Mouse (Mus musculus) liver, embryonic 13.5 days (tissue): Measurements from ENCODE around the gene Gjb1. TPM values are rescaled to one million over a fixed set of nuclear protein-coding genes. Genes with fewer than 3 reads are reported as not detected.
"Not testable (repeated sequence)": the region's sequence is repeated elsewhere in the genome, so short reads cannot be mapped to it uniquely, and the experiment has no call there.

Experiments
- ATAC-seq: fragments of 200-750 bp; cut with Nextera tagmentation; 2 replicates; pipeline ENCODE4 v1.8.0; 2017; ENCODE audit warnings: low read depth, mild to moderate bottlenecking, moderate number of reproducible peaks, moderate library complexity
- DNase-seq: peaks from one replicate; pipeline ENCODE4 v3.0.0; 2022
- H3K27ac ChIP-seq: fragments of 300-500 bp; sonication (generic); 2 replicates; pipeline ENCODE4 v1.5.1; 2015; ENCODE audit warnings: moderate library complexity, mild to moderate bottlenecking, inconsistent platforms
- H3K27me3 ChIP-seq: fragments of 300-500 bp; sonication (generic); 2 replicates; pipeline ENCODE4 v1.6.1; 2015; ENCODE audit warnings: mild to moderate bottlenecking, inconsistent platforms
- H3K36me3 ChIP-seq: fragments of 300-500 bp; sonication (generic); 2 replicates; pipeline ENCODE4 v1.6.1; 2015; ENCODE audit warnings: mild to moderate bottlenecking, inconsistent platforms
- H3K4me1 ChIP-seq: fragments of 300-500 bp; sonication (generic); replicated peaks from 2 replicates; pipeline ENCODE4 v1.6.1; 2015; ENCODE audit warnings: inconsistent platforms
- H3K4me2 ChIP-seq: fragments of 300-500 bp; sonication (generic); 2 replicates; pipeline ENCODE4 v1.6.1; 2015; ENCODE audit warnings: inconsistent platforms, mild to moderate bottlenecking, moderate library complexity
- H3K4me3 ChIP-seq: fragments of 300-500 bp; sonication (generic); replicated peaks from 2 replicates; pipeline ENCODE4 v1.5.1; 2015; ENCODE audit warnings: mild to moderate bottlenecking, inconsistent platforms
- H3K9ac ChIP-seq: fragments of 300-500 bp; sonication (generic); 2 replicates; pipeline ENCODE4 v1.6.1; 2015; ENCODE audit warnings: mild to moderate bottlenecking, inconsistent platforms
- H3K9me3 ChIP-seq: fragments of 300-500 bp; sonication (generic); replicated peaks from 2 replicates; pipeline ENCODE4 v1.6.1; 2016; ENCODE audit warnings: inconsistent platforms
- WGBS: fragments of 180-500 bp; shearing (Covaris S2); methylation state at CpG from one replicate; pipeline ENCODE4 v1.1.7; 2015; ENCODE audit not compliant: insufficient replicate concordance; 5-methylcytosine and 5-hydroxymethylcytosine counted together
- polyA plus RNA-seq: library from polyadenylated mRNA; unstranded; fragments of >200 nt; fragmentation: Nextera tagmentation; extraction: Ambion mirVana; gene quantifications from 2 replicates; pipeline ENCODE4 v1.2.1, GENCODE M21; 2015

The Gjb1 gene
- polyA plus RNA-seq, result 50.0 and 53.6 TPM in 2 replicates

DNA sequence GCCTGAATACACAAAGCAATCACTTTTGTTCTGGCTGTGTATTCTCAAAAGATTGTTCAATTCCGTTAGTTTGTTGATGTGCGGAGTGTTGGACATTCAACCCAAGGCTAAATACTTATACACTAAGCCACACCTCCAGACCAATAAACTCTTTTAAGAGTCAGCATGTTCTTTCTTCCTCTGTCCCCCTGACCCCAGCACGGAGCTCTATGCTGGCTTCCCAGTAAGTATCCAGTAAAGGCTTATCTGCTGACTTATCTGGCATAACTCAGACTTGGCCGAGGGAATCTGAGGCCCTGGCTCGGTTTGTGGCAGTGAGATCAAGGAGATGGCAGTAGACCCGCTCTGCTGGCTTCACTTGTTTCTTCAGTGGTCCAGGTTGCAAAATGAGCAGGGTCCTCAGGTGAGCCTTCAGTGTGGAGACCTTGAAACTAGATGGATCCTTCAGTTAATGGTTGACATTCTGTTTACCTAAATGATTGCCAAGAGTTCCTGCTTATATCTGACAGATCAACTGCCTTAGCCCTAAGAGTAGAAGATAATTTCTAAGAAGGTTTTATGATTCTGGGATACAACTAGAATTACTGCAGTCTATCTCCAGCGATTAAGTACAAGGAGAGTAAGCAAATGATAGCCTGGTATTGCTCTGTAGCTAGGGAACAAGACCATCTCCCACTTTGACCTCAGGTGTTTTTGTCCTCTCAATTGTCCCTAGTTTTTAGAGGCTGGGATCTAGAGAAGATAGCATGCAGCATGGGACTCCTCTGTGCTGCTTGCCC, at the start of gene Gjb1:
TSS of gene Gjb1 (plus strand) at position 189 of the 779 bp plus-strand sequence.
- H3K27me3 ChIP-seq, result no peaks in the 10 kb centered on the region; the same call in 1 of the 2 replicates
- H3K27ac ChIP-seq, result 0 out of 2 replicates have a peak within 1 kb of the TSS, but pooled peaks have one; percentile 1
- DNase-seq (no peak), ATAC-seq (no peak)
- no peak within 1 kb of the TSS for H3K9ac ChIP-seq
- no peak within 1 kb of the TSS for H3K4me2 ChIP-seq
- peak within 1 kb of the TSS; percentile 30 for H3K4me3 ChIP-seq
- H3K4me1 ChIP-seq, result no peaks in the 10 kb centered on the region
- H3K36me3 ChIP-seq, result no peaks in the 10 kb centered on the region
- H3K9me3 ChIP-seq, result no peaks in the 10 kb centered on the region
- WGBS, result 56% methylated on average over 7 of the region's 7 CpGs

DNA sequence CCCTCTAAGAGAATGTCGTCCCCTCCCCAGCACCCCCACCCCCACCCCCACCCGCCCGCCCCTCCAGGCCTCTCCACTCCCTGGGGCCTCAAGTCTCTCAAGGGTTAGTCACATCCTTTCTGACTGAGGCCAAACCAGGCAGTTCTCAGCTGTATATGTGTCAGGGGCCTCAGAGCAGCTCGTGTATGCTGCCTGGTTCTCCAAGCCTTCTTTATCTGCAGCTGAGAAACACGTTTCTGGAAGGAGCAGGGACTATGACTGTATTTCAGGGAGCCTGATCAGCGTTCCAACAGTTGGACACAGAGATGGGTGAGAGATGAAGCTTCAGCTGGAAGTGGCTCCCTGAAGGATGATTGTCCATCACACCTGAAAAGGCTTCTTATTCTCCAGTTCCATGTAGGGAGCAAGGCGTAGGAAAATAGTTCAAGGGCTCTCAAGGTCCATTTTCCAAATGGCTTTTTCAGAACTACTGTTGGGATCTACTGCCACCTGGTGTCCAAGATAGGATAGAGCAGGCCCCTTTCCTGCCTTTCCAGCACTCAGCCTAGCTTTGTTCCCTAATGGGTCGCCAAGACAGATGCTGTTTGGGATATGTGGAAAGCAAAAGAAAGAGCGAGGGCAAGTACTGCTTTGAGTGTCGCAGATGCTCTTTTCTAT, 46.7 kb upstream of the Gjb1 start:
- H3K4me1 ChIP-seq, result peaks cover 13% of the 10 kb centered on the region
- H3K27me3 ChIP-seq, result no peaks in the 10 kb centered on the region
- H3K4me3 ChIP-seq, result no peak overlapping the region
- no peak for ATAC-seq
- DNase-seq, result peak; percentile 32
- no peaks in the 10 kb centered on the region for H3K36me3 ChIP-seq
- no peak overlapping the region for H3K4me2 ChIP-seq
- WGBS, result 27% methylated on average over 10 of the region's 10 CpGs
- H3K9ac ChIP-seq, result no peak overlapping the region
- no peaks in the 10 kb centered on the region for H3K9me3 ChIP-seq
- H3K27ac ChIP-seq, result 0 out of 2 replicates have a peak overlapping the region, but pooled peaks have one; percentile 13

DNA sequence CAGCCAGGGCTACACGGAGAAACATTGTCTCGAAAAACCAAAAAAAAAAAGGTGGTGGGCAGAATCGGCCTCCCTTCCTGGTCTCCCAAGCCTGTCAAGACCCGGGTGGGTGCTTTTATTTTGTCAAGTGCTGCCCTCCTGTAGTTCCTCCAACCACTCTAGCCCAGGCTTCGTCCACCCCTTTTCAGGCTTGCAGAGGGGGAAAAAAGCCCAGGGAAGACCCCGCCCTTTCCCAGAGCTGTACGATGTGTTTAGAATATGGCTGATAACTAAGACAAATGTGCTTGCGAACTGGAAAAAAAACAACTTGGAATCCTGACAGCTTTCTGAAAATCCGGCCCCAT, 44.2 kb upstream of the Gjb1 start:
- Histone ChIP-seq H3K27ac (peak overlapping the region; percentile 86), H3K4me2 (peak overlapping the region; percentile 74), H3K27me3 (no peaks in the 10 kb centered on the region)

DNA sequence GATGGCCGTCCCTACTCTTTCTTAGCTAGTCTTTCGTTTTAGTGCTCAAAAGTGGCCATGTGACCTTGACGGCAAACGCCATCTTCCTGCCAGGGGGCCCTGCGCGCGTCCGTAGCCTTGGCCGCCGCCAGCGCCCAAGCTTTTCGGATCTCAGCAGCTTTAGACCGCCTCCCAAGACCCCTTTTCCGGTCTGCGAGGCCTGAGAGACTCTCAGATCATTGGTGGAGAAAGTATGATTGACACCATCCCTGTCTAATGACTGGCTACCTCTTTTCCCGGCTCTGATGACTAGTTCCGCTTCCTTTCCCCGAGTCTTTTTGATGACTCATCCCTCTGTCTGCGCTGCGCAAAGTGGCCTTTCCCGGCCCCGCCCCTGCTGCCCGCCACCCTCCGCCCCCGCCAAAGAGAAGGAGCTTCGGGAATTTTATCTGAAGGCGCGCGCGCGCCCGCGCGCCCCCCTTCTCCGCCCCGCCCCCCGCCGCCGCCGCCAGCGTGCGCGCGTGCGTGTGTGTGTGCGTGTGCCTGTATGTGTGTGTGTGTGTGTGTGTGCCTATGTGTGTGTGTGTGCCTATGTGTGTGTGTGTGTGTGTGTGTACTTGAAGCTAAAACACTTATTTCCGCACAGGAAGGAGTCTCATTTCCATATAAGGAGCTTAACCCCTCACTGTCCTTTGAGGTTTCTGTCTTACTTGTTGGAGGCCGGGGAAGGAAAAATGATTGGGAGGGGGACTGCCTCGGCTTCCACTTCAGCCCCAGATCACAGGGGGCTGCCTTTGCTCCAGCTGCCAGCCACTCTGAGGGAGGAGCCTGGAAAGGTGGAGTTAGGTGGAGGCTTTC, 43.6 kb upstream of the Gjb1 start:
- DNase-seq (peak; percentile 81), ATAC-seq (peak; percentile 98)
- H3K9me3 ChIP-seq, result no peaks in the 10 kb centered on the region
- peak overlapping the region; percentile 58 for H3K4me3 ChIP-seq
- peak overlapping the region; percentile 86 for H3K27ac ChIP-seq
- no peaks in the 10 kb centered on the region for H3K36me3 ChIP-seq
- peak overlapping the region; percentile 74 for H3K4me2 ChIP-seq
- peak overlapping the region; percentile 73 for H3K9ac ChIP-seq
- WGBS, result 15% methylated on average over 45 of the region's 49 CpGs
- H3K4me1 ChIP-seq, result peaks cover 13% of the 10 kb centered on the region
- H3K27me3 ChIP-seq, result no peaks in the 10 kb centered on the region

More for the DNA sequence above, 44.2 kb upstream of the Gjb1 start:
- peak; percentile 21; the same call in 1 of the 2 replicates for ATAC-seq
- Histone ChIP-seq H3K4me3 (peak overlapping the region; percentile 58), H3K4me1 (peaks cover 13% of the 10 kb centered on the region), H3K36me3 (no peaks in the 10 kb centered on the region), H3K9ac (peak overlapping the region; percentile 73), H3K9me3 (no peaks in the 10 kb centered on the region)
- DNase-seq, result no peak
- WGBS, result 34% methylated on average over 9 of the region's 9 CpGs

DNA sequence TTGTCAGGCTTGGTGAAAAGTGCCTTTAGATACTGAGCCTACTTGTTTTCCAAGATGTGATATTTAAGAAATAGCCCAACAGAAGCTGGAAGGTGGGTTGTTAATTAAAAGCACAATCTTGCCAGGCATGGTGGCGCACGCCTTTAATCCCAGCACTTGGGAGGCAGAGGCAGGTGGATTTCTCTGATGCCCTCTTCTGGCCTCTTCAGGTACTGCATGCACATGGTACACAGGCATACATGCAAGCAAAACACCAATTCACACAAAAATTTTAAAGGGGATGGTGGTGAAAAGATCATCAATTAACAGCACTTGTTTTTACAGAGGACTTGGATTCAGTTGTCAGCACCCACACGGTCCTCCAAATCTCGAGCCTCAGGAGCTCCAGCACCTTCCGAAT, 41.6 kb upstream of the Gjb1 start:
- 74% methylated on average over 5 of the region's 5 CpGs for WGBS
- H3K27ac ChIP-seq, result no peak overlapping the region
- H3K36me3 ChIP-seq, result no peaks in the 10 kb centered on the region
- H3K27me3 ChIP-seq, result no peaks in the 10 kb centered on the region
- no peaks in the 10 kb centered on the region for H3K9me3 ChIP-seq
- ATAC-seq (no peak), DNase-seq (peak; percentile 28)
- H3K9ac ChIP-seq, result no peak overlapping the region
- no peak overlapping the region for H3K4me2 ChIP-seq
- no peak overlapping the region for H3K4me3 ChIP-seq
- H3K4me1 ChIP-seq, result peaks cover 10% of the 10 kb centered on the region

DNA sequence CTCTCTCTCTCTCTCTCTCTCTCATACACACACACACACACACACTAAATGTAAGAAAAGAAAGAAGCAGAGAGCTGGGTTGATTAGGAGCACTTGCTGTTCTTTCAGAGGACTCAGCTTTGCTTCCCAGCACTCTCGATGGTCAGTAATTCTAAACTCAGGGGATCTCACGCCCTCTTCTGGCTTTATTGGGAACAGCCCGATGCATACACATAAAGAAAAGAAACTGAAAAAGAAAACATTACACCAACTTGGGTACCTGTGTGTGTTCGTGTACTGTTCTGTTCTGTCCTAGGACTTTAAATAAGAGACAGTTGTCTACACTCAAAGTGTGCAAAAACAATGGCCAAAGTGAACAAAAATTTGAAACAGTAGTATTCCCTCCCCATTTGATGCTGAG, 37.5 kb upstream of the Gjb1 start:
- Histone ChIP-seq H3K27ac (no peak overlapping the region), H3K4me2 (no peak overlapping the region), H3K9me3 (no peaks in the 10 kb centered on the region), H3K36me3 (no peaks in the 10 kb centered on the region), H3K4me1 (peaks cover 2% of the 10 kb centered on the region; the same call in 1 of the 2 replicates), H3K4me3 (no peak overlapping the region), H3K9ac (no peak overlapping the region), H3K27me3 (no peaks in the 10 kb centered on the region)
- WGBS, result 41% methylated on average over 4 of the region's 4 CpGs
- DNase-seq, result no peak
- ATAC-seq, result no peak

DNA sequence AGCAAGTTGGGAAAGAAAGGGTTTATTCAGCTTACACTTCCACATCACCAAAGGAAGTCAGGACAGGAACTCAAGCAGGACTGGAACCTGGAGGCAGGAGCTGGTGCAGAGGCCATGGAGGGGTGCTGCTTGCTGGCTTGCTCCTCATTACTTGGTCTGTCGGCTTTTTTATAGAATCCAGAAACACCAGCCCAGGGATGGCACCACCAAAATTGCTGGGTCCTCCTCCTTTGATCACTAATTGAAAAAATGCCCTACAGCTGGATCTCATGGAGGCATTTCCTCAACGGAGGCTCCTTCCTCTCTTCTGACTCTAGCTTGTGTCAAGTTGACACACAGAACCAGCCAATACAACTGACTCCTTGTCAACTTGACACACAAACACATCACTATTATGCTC, 33.3 kb upstream of the Gjb1 start:
- not testable (repeated sequence) for H3K4me1 ChIP-seq, H3K9ac ChIP-seq, H3K4me2 ChIP-seq, DNase-seq, H3K36me3 ChIP-seq, ATAC-seq, H3K9me3 ChIP-seq, H3K27ac ChIP-seq, H3K27me3 ChIP-seq, H3K4me3 ChIP-seq
- WGBS, result 51% methylated on average over 2 of the region's 2 CpGs

DNA sequence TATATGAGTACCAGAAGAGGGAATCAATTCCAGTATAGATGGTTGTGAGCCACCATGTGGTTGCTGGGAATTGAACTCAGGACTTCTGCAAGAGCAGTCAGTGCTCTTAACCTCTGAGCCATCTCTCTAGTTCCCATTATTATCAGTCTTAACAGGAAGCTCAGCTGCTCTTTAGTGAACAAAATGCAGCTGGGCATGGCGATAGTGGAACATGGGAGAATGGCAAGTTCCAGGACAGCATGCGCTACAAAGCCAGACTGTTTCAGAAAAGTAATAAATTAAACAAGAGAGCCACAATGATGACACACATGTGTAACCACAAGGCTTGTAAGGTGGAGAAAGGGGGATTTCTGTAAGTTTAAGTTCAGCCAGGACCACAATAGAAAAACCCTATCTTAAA, 30.7 kb upstream of the Gjb1 start:
- H3K27ac ChIP-seq, result no peak overlapping the region
- 50% methylated on average over 2 of the region's 2 CpGs for WGBS
- H3K9ac ChIP-seq, result no peak overlapping the region
- no peak overlapping the region for H3K4me3 ChIP-seq
- no peaks in the 10 kb centered on the region for H3K36me3 ChIP-seq
- H3K9me3 ChIP-seq, result no peaks in the 10 kb centered on the region
- H3K4me2 ChIP-seq, result no peak overlapping the region
- no peaks in the 10 kb centered on the region for H3K27me3 ChIP-seq
- H3K4me1 ChIP-seq, result no peaks in the 10 kb centered on the region
- DNase-seq, result no peak
- ATAC-seq, result no peak

DNA sequence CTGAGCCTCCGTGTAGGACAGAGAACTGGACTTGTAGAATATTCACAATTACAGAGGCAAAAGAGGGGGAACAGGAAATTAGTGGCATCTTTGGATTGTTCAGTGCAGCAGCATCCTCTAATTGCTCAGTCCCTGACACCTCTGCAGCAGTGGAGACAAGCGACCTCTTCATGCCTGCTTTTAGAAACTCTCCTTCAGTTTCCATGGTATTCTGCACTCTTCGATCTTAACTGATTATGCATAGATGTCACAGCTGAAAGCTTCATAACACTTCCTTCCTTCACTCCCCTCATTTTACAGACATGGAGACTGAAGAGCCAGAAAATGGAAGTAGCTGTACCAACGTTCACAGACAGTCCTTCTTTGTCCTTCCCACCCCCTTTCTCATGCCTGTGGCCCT, 29.7 kb upstream of the Gjb1 start:
- no peaks in the 10 kb centered on the region for H3K36me3 ChIP-seq
- peaks cover 4% of the 10 kb centered on the region; the same call in 1 of the 2 replicates for H3K4me1 ChIP-seq
- H3K27ac ChIP-seq, result no peak overlapping the region
- WGBS, result 36% methylated on average over 4 of the region's 4 CpGs
- ATAC-seq (no peak), DNase-seq (no peak)
- H3K9me3 ChIP-seq, result no peaks in the 10 kb centered on the region
- no peak overlapping the region for H3K4me3 ChIP-seq
- H3K9ac ChIP-seq, result no peak overlapping the region
- H3K4me2 ChIP-seq, result no peak overlapping the region
- H3K27me3 ChIP-seq, result no peaks in the 10 kb centered on the region

DNA sequence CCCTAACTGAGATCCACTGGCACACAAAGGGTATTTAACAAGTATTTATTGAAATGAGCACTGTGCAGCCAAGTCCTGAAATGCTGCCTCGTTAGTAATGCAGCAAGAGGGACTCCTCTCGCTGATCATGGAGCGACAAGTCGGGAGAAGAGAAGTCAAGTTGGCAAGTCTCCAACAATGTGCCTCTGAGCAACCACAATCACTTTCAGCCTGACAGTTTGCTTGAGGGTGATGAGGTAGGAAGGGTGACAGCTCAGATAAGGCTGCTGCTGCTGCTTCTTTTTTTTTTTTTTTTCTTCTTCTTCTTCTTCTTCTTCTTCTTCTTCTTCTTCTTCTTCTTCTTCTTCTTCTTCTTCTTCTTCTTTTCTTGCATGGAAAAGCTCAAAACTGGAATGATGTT, 25.0 kb upstream of the Gjb1 start:
- WGBS, result 31% methylated on average over 4 of the region's 4 CpGs
- ATAC-seq (peak; percentile 53; the same call in 1 of the 2 replicates), DNase-seq (no peak)

DNA sequence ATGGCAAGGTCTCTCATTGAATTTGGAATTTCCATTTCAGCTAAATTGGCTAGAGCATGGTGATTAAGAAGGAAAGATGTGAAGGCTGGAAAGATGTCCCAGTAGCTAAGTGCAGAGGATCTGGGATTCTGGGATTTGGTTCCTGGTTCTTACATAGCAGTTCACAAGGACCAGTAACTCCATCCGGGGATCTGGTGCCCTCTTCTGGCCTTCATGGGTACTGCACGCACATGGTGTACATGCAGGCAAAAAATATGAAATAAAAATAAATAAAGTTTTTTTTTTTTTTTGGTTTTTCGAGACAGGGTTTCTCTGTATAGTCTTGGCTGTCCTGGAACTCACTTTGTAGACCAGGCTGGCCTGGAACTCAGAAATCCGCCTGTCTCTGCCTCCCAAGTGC, 17.3 kb upstream of the Gjb1 start:
- H3K36me3 ChIP-seq, H3K27me3 ChIP-seq, H3K4me1 ChIP-seq, H3K9ac ChIP-seq, H3K27ac ChIP-seq, H3K9me3 ChIP-seq, ATAC-seq, H3K4me2 ChIP-seq, H3K4me3 ChIP-seq: not testable (repeated sequence)
- WGBS, result 50% methylated on average over 4 of the region's 4 CpGs
- DNase-seq, result peak; percentile 11

More for the DNA sequence above, 25.0 kb upstream of the Gjb1 start:
- Histone ChIP-seq H3K9me3 (no peaks in the 10 kb centered on the region), H3K4me2 (0 out of 2 replicates have a peak overlapping the region, but pooled peaks have one; percentile 0), H3K9ac (no peak overlapping the region), H3K27me3 (no peaks in the 10 kb centered on the region), H3K36me3 (no peaks in the 10 kb centered on the region), H3K4me3 (no peak overlapping the region), H3K4me1 (peaks cover 4% of the 10 kb centered on the region; the same call in 1 of the 2 replicates), H3K27ac (no peak overlapping the region)
